Mouse (Mus musculus): ENCODE measurements at regions not wholly inside any gene's neighbourhood (a gene's known extent, or its start where the extent isn't known, plus 50 kb on each side); places are given as distances from the start of the nearest gene placed in this dataset.

GRCm38 (mm10) chr12:32621739-32622138 is 197.6 kb upstream of the Nampt start:
- Histone ChIP-seq H3K27me3 (replicated peaks) (peaks cover 3% of the 10 kb centered on the region), H3K4me1 (no peaks in the 10 kb centered on the region), H3K36me3 (replicated peaks; ENCODE audit: low read length) (no peaks in the 10 kb centered on the region), H3K9me3 (peaks cover 8% of the 10 kb centered on the region), H3K4me3 (replicated peaks) (no peak overlapping the region)
- TF ChIP-seq FLI1 (IDR thresholded peaks at IDR 0.05; ENCODE audit: low read length) (no peak), GATA1 (IDR thresholded peaks at IDR 0.05; ENCODE audit: borderline replicate concordance, low read length) (no peak)

- Histone ChIP-seq H3K9me3 (no peaks in the 10 kb centered on the region), H3K27me3 (replicated peaks) (peaks cover 3% of the 10 kb centered on the region), H3K4me1 (no peaks in the 10 kb centered on the region), H3K36me3 (replicated peaks; ENCODE audit: low read length) (no peaks in the 10 kb centered on the region), H3K4me3 (replicated peaks) (no peak overlapping the region)
- no peak for TF ChIP-seq GATA1 (IDR thresholded peaks at IDR 0.05; ENCODE audit: borderline replicate concordance, low read length)
- no peak for TF ChIP-seq FLI1 (IDR thresholded peaks at IDR 0.05; ENCODE audit: low read length)
These were observed 190.8 kb upstream of the Nampt start for GRCm38 (mm10) chr12:32628552-32628951.

- H3K4me3 ChIP-seq (replicated peaks) = no peak overlapping the region
- H3K9me3 ChIP-seq = no peaks in the 10 kb centered on the region
- TF ChIP-seq FLI1 (IDR thresholded peaks at IDR 0.05; ENCODE audit: low read length) (no peak), GATA1 (IDR thresholded peaks at IDR 0.05; ENCODE audit: borderline replicate concordance, low read length) (no peak)
- peaks cover 16% of the 10 kb centered on the region for H3K4me1 ChIP-seq
- H3K36me3 ChIP-seq (replicated peaks; ENCODE audit: low read length) = no peaks in the 10 kb centered on the region
- peaks cover 3% of the 10 kb centered on the region for H3K27me3 ChIP-seq (replicated peaks)
These were observed 186.4 kb upstream of the Nampt start for GRCm38 (mm10) chr12:32632935-32633334.

GRCm38 (mm10) chr12:32635055-32635454 is 184.3 kb upstream of the Nampt start:
- Histone ChIP-seq H3K4me3 (replicated peaks) (peak overlapping the region; percentile 81), H3K36me3 (replicated peaks; ENCODE audit: low read length) (no peaks in the 10 kb centered on the region), H3K4me1 (peaks cover 19% of the 10 kb centered on the region), H3K9me3 (no peaks in the 10 kb centered on the region), H3K27me3 (replicated peaks) (no peaks in the 10 kb centered on the region)
- no peak for TF ChIP-seq FLI1 (IDR thresholded peaks at IDR 0.05; ENCODE audit: low read length)
- TF ChIP-seq GATA1 (IDR thresholded peaks at IDR 0.05; ENCODE audit: borderline replicate concordance, low read length) = no peak

GRCm38 (mm10) chr12:32637400-32638100 is 181.8 kb upstream of the Nampt start:
- TF ChIP-seq FLI1 (IDR thresholded peaks at IDR 0.05; ENCODE audit: low read length) (no peak), GATA1 (IDR thresholded peaks at IDR 0.05; ENCODE audit: borderline replicate concordance, low read length) (no peak)
- Histone ChIP-seq H3K4me3 (replicated peaks) (peak overlapping the region; percentile 66), H3K27me3 (replicated peaks) (no peaks in the 10 kb centered on the region), H3K4me1 (peaks cover 35% of the 10 kb centered on the region), H3K36me3 (replicated peaks; ENCODE audit: low read length) (no peaks in the 10 kb centered on the region), H3K9me3 (no peaks in the 10 kb centered on the region)

- Histone ChIP-seq H3K4me3 (replicated peaks) (no peak overlapping the region), H3K4me1 (peaks cover 24% of the 10 kb centered on the region), H3K36me3 (replicated peaks; ENCODE audit: low read length) (no peaks in the 10 kb centered on the region), H3K9me3 (no peaks in the 10 kb centered on the region), H3K27me3 (replicated peaks) (no peaks in the 10 kb centered on the region)
- TF ChIP-seq GATA1 (IDR thresholded peaks at IDR 0.05; ENCODE audit: borderline replicate concordance, low read length) (no peak), FLI1 (IDR thresholded peaks at IDR 0.05; ENCODE audit: low read length) (no peak)
These were observed 178.8 kb upstream of the Nampt start for GRCm38 (mm10) chr12:32640591-32640990.

- no peak for TF ChIP-seq GATA1 (IDR thresholded peaks at IDR 0.05; ENCODE audit: borderline replicate concordance, low read length)
- no peak for TF ChIP-seq FLI1 (IDR thresholded peaks at IDR 0.05; ENCODE audit: low read length)
- Histone ChIP-seq H3K27me3 (replicated peaks) (no peaks in the 10 kb centered on the region), H3K36me3 (replicated peaks; ENCODE audit: low read length) (no peaks in the 10 kb centered on the region), H3K4me3 (replicated peaks) (no peak overlapping the region), H3K9me3 (no peaks in the 10 kb centered on the region), H3K4me1 (peaks cover 22% of the 10 kb centered on the region)
These were observed 176.9 kb upstream of the Nampt start for GRCm38 (mm10) chr12:32642493-32642892.

- Histone ChIP-seq H3K27me3 (replicated peaks) (no peaks in the 10 kb centered on the region), H3K36me3 (replicated peaks; ENCODE audit: low read length) (no peaks in the 10 kb centered on the region), H3K4me1 (peaks cover 9% of the 10 kb centered on the region; the same call in 1 of the 2 replicates), H3K4me3 (replicated peaks) (no peak overlapping the region), H3K9me3 (peaks cover 6% of the 10 kb centered on the region; the same call in 1 of the 2 replicates)
- TF ChIP-seq GATA1 (IDR thresholded peaks at IDR 0.05; ENCODE audit: borderline replicate concordance, low read length) (no peak), FLI1 (IDR thresholded peaks at IDR 0.05; ENCODE audit: low read length) (no peak)
These were observed 166.2 kb upstream of the Nampt start for GRCm38 (mm10) chr12:32653096-32653495.

- peaks cover 14% of the 10 kb centered on the region for H3K4me1 ChIP-seq
- H3K9me3 ChIP-seq = peaks cover 3% of the 10 kb centered on the region; the same call in 1 of the 2 replicates
- H3K36me3 ChIP-seq (replicated peaks; ENCODE audit: low read length) = no peaks in the 10 kb centered on the region
- TF ChIP-seq FLI1 (IDR thresholded peaks at IDR 0.05; ENCODE audit: low read length) (no peak), GATA1 (IDR thresholded peaks at IDR 0.05; ENCODE audit: borderline replicate concordance, low read length) (no peak)
- H3K4me3 ChIP-seq (replicated peaks) = no peak overlapping the region
- H3K27me3 ChIP-seq (replicated peaks) = no peaks in the 10 kb centered on the region
These were observed 163.2 kb upstream of the Nampt start for GRCm38 (mm10) chr12:32656194-32656593.

- Histone ChIP-seq H3K36me3 (replicated peaks; ENCODE audit: low read length) (no peaks in the 10 kb centered on the region), H3K9me3 (no peaks in the 10 kb centered on the region), H3K4me3 (replicated peaks) (peak overlapping the region; percentile 43), H3K4me1 (peaks cover 42% of the 10 kb centered on the region), H3K27me3 (replicated peaks) (no peaks in the 10 kb centered on the region)
- TF ChIP-seq FLI1 (IDR thresholded peaks at IDR 0.05; ENCODE audit: low read length) = no peak
- TF ChIP-seq GATA1 (IDR thresholded peaks at IDR 0.05; ENCODE audit: borderline replicate concordance, low read length) = no peak
These were observed 157.4 kb upstream of the Nampt start for GRCm38 (mm10) chr12:32661782-32662413.
